Mouse (Mus musculus): ENCODE results near the gene Eea1.

DNA sequence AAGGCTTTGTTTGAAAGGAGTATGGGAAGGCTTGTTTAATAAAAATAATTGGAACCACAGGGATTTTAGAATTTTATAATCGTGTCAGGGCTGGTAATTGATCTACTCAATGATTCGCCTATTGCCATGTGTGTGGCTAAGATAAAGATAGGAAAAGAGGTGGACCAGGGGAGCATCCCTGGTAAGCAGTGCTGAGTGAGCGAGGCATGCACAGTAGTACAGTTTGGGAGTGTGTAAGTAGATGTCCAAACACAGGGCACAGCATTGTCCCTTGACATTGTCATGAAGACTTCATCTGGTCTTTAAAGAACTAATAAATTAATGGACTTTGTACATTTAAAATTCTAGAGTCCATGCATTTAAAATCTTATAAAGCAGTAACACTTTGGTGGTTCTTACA lies 93.7 kb downstream of the Eea1 start:
- TF ChIP-seq RCOR1 (IDR thresholded peaks at IDR 0.05; ENCODE audit: low read depth, low read length) (no peak), USF1 (IDR thresholded peaks at IDR 0.05; ENCODE audit: low read depth, low read length) (no peak)
